Mouse (Mus musculus) c-Kit-positive CD71-positive TER-119-negative erythroid progenitor cells, embryonic 14.5 days (primary cell): ENCODE measurements at regions not wholly inside any gene's neighbourhood (a gene's known extent, or its start where the extent isn't known, plus 50 kb on each side); places are given as distances from the start of the nearest gene placed in this dataset.

Source experiments
- DNase-seq: peaks from one replicate; pipeline ENCODE4 v3.0.0-alpha.2; 2013; ENCODE audit warnings: low read depth

DNA sequence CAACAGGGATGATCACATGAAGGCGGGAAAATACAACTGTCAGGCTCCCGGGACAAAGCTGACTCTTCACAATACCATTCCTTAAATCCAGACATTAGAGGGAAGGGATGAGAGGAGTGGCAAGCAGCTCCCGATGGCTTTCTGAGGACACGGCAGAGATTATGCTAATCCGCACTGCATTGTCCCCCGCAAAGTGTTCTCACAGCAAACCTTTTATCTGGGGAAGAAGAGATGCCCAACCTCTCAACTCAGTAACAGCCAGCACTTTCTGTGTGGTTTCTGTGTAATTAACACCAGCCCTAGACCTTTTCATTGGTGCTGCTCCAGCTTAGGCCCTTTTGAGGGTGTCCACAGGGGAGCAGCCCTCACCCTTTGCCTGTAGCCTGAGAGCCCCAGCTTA is 137.9 kb downstream of the Barhl2 start:
- no peak for DNase-seq

DNA sequence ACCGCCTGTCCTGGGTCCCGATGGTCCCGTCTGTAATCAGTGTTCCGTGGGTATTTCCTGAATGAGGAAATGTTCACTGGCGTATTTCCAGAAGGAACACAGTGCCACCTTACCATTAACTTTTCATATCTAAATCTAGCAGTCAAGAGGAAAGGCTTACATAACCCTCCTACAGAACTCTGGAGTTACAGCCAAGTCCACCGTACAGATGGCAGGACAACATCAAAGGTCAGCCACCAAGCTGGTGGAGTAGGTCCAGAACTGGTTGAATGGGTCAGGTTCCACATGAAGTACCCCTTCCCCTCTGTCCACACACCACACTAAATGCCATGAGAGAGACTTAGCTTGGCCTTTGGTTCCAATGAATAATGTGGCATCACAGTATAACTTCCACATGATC is 139.7 kb downstream of the Barhl2 start:
- no peak for DNase-seq

DNA sequence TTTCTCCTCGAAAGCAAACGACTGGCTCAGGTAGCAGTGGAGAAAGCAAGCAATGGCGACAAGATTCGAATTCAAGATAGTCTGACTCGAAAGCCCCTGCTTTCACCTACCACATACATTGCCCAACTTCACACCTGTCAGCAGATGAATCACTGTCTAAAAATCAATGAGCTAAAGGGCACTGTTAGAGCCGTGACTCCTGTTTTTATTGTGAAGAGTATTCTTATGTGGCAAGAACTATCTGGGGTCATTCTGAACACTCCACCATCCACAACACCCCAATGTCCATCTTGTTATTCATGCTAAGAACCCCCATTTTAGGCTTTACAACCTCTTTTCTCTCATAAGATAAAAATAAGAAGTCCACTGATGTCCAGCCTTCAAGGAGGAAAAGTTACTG is 144.1 kb downstream of the Barhl2 start:
- no peak for DNase-seq

DNA sequence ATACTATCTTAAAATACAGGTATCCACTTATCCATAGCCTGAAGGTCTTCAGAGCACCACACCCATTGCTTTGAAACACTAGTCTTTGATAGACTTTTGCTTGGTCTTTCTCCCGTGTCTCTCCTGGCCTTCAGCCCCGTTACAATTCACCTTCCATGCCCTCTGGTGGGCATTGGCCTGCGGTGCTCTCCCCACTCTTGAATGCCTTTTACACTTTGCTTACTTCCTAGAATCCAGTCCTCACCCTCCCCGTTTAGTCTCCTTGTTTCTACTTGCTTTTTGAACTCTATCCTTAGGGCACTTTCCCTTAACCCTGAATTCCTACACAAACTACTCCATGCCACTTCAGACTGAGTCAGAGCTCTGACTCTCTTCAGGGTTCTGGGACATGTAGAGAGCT is 156.6 kb downstream of the Barhl2 start:
- DNase-seq: no peak

DNA sequence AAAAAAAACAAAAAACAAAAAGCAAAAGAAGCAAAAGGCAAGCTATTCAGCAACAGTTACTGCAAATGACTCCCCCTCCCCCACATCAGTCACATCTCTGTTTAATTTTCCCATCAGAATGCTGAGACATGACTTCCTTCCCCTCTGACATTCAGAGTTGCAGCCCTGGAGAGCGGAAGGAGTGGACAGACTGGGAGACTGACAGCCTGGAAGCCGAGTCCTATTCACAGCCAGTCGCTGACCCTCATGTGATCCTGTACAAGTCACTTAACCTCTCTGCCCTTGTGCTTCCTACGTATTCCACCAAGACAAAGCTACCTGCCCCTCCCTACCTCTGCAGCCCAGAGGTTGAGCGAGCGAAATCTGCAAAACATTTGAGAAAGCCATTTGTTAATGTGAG is 161.2 kb downstream of the Barhl2 start:
- no peak for DNase-seq

DNA sequence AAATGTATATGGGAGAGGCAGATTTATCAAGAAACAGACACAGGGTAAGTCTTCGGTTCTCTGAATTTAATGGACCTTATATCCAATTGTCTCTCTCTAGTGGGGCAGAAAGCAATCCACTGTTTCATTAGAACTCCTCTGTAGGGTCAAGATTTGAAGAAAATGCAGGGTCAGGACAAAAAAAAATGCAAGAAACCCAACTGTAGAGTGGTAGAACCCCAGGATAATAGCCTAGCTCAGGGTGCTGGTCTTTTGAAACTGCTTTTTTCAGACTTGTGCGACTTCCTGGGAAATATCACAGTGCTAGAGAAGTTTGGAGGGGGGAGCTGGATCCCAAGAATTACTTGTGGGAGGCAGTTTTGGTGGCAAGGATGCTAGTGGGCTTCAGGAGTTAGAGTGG is 162.0 kb downstream of the Barhl2 start:
- DNase-seq: no peak

DNA sequence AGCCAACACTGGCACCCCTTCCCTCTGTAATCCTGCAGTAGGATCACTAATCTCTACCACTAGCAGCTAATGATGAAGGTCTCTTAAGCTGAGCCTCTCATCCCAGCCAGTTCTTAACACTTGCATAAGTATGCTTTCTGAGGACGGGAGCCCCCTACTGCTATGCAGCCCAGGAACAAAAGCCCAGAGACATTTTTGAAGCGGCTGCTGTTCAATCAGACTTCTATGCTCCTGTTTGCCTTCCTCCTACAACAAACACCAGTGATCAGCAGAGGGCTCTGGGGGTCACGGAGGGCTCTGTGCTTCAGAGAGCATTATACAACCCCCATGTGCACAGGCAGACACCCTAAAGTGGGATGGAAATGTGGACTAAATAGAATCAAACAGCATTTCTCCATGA is 162.4 kb downstream of the Barhl2 start:
- DNase-seq: no peak

DNA sequence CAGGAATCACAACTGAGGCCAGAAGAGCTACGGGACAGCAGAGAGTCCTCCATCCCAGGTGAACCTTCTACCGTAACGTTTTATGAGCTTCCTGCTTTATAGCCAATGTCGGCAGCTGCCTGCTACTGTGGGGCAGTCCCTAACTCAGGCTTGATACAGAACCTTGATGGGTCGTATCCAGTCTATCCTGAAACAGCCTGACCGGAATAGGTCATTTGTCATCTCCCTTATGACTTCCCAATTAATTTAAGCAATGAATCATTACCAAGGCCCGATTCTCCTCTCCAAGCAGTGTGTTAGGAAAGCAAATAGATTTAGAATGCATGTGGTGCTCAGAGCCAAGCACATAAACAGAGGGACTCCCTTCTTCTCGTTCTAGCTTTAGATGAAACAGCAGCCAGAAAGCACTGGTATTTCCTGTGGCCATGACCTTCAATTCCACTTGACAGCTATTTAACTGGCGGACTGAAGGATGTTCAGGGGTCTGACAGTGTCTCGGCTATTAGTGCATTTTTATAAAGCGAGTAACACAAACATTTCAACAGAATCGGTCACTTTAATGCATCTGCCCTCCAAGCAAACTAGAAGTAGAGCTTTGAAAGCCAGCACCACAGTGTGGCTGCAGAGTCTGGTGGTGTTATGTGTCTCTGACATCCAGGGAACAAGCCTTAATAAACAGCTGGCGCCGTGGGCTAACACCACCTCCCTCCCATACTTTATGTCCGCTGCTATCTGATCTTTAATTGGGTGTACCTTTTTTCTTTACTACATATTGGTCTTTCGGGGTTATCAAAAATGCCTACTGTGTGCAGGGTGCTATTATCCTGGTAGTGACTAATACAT is 165.4 kb downstream of the Barhl2 start:
- no peak for DNase-seq

DNA sequence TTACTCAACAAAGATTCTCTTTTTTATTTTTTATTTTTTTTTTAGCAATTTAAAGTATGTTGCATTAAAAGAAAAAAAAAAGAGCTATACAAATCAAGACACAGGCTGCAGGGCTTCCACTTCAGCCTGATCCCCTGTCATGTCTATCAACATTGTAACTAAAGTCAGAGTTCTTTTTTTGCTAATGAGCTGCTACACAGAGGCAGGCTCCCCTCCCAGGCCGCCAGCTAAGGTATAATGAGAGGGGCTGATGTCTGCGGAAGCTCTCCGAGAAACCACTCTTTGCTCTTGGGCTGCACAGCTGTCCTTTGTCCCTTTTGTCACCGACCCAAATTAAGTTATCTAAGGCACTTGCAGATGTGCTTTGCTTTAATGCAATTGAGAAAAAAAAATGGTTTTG is 172.8 kb downstream of the Barhl2 start:
- DNase-seq: no peak

DNA sequence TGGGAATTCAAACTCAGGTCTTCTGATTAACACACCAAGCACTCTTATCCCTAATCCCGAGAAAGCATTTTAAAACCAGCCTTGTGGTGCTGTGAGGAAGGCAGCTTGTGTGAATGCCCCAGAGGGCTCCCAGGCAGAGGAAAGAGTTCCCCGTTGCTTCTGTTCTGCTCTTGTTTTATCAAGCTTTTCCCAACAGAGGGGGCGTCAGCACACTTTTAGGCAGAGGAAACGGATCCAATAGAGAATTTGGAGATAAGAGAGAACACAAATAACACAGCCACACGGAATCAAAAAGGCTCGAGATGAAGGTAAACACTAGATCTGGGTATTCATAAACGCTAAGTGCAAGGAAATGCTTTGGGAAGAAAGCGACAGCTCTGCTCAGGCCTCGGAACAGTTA is 173.2 kb downstream of the Barhl2 start:
- no peak for DNase-seq

DNA sequence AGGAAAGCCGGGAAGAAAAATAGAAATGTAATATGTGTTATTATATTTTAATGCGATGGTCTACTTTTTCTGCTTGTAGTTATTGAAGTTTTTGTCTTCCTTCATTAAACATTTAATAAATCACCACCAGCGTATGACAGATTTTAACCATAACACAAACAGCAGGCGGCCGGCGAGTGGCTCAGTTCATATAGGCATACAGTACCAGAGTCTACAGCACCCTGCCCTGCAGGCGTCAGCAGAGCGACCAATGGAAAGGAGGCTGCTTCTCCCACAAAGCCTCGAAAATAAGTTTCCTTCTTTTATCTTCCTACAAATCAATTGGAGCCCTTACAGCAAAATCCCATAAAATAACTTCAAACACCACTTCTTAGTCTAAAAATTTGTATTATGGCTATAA is 175.3 kb downstream of the Barhl2 start:
- DNase-seq: no peak

DNA sequence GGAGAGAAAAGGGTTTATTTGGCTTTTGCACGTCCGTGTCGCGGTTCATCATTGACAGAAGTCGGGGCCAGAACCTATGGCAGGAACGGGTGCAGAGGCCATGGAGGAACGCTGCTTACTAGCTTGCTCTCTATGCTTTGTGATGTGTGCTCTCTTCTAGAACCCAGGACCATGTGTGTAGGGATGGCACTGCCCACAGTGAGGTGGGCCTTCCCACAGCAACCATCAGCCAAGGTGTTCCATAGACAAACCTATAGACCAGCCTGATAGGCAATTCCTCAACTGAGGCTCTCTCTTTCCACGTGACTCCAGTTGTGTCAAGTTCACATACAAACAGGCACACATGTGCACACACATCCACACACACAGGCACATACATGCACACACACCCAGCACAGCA is 180.2 kb downstream of the Barhl2 start:
- no peak for DNase-seq

DNA sequence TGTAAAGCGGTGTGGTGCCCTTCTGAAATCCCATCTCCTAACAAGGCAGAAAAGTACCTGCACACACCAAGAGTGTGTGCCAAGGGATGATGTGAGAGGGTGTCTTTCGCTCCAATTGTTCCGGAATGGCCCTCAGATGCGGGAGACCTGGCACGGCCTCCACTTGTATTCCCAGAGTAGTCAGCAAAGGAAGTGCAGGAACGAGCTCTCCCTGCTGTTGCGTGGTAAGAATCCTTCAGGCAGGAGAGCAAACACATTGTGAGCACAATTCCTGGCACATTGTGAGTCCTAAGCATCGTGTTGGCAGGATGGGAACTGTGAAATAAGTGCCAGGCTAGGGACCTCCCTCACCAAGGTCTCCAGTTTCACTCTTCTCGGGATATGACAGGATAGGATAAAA is 180.7 kb downstream of the Barhl2 start:
- no peak for DNase-seq

DNA sequence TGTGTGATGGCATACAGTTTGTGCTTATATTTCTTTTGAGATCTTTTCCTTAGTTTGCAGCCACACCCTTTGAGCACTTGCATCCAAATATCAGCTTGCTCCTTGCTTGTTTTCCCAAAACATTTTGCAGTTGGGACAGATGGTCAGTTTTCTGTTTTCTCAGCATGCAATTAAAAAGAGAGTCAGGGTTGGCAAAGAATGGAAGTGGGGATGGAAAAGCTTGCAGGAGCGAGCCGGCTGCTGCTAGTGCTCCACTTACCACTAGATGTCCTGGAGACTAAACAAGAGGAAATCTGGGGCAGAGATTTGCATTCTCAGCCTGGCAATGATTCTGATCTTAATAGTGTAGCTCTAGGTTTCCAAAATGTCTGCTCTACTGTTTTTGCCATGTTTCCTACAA is 181.8 kb downstream of the Barhl2 start:
- no peak for DNase-seq

DNA sequence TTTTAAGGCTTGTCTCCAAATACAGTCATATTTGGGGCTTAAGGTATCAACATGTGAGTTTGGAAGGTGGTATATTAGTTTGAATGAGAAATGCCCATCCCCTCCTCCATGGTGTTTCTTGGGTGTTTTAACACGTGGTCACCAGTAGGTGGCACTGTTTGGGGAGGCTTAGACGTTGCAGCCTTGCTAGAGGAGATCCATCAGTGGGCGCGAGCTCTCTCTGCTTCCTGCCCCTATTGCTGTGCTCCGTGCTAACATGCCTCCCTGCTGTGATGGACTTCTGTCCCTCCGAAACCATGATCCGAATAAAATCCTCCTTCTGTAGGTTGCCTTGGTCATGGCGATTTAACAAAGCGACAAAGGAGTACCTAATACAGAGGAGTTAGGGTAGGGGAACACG is 183.3 kb downstream of the Barhl2 start:
- no peak for DNase-seq

DNA sequence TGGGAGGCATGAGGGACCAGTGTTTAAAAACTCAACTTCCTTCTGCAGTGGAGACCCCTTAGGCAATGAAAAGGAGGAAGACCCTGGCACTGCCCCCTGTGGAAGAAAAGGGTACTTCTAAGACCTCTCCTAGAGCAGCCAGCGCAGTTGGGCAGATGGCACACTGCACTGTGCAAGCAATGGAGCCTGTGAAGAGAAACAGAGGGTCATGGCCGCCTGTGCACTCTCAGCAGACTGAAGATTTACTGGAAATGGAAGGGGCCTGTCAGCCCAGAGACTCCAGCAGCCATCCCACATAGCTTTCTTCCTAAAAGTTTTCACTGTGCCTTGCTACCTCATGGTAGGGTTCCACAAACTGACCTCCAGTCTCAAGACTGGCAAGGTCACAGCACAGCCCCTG is 193.4 kb downstream of the Barhl2 start:
- no peak for DNase-seq

DNA sequence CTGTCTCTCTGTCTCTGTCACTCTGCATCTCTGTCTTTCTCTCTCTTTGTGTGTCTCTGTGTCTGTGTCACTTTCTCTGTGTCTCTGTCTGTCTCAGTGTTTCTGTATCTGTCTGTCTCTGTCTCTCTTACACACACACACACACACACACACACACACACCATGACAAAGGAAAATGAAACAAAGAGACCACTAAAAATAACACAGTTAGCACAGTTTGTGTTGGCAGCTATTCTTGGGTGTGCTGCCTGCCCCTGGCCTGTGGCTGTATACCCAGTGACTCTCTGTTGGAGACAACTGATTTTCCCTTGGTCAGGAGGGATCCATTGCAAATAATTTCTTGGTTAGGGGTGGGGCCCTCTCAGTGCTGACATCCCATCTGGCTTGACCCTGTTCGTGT is 200.8 kb downstream of the Barhl2 start:
- DNase-seq: no peak

DNA sequence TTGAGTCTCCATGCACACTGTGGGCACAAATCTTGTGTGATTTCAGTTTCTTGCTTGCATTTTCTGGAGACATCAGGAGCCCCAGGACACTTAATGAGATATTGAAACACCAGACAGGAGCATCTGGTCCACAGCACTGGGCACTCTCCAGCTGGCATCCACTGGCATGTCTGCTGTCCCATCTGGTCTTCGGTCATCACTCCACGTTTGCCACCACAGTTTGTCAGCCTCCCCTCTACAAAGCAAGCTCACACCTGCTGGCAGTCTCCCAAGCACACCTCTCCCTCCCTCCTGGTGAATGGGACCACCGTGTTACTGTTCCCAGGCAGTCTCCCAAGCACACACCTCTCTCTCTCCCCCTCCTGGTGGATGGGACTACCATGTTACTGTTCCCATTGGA is 228.8 kb downstream of the Barhl2 start:
- no peak for DNase-seq

DNA sequence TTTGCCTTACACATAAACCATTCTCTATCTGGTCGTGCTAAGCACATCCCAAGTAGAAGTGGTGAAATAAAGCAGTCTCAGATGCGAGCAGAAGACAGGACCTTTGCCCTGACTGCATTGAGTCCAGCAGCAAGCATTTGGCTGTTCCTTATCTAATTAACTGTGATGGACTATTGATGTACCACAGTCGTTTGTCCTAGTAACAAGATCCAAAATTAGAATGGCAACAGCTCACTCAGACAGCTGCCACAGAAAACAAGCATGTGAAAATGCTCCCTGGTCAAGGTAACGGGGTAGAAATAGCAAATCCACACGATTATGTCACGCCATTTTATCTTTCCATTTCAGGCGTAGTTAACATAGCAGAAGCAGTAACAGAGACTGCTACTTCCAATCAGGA is 233.8 kb downstream of the Barhl2 start:
- no peak for DNase-seq

DNA sequence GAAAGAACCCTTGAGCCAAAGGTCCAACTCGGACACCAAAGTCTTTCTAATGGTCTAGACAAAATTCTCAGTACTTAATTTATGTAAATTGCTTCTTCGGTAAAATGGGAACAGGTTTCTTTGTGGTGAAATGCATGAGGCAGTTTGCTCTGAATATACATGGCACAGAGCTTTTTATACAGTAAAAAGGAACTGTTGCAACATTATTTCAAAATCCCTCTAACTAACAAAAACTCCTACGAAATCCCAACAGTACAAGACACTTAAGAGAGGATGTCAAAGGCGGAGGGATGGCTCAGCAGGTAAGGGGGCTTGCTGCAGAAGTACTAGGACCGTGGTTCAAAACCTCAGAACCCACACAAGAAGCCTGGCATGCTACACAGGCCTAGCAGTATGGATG is 248.4 kb downstream of the Barhl2 start:
- no peak for DNase-seq

DNA sequence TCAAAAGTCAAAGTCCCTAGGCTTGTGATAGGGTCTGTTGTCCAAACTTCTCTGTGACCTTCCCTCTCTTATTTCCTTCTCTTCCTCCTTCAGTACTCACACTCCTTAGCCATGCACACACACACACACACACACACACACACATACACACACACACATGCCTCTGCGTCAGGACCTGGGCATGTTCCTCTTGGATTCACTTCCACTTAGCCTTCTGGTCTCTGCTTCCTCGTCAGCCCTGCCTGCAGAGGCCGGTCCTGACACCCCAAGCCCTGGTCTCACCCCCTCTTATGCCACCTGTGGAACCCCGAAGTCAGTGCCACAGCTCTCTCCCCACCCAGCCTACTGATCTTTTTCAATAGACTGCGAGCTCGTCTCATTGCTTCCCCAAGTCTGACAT is 250.3 kb downstream of the Barhl2 start:
- no peak for DNase-seq

DNA sequence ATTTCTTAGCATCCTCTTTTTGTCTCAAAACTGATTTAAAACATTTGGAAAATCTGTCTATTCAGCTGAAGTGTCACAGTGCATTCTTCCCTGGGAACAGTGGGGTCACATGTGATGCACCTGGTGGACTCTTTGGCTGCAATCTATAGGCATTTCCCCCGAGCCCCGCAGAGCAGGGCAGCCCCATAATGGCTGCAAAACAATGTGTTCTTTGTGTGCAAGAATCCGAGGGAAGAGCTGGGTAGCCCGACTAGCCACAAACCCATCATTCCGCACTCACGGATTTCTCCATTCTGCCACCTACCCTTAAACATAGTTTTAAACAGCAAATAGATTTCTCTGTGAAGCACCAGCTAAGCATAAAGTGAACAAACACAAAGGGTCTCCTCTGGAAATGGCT is 252.2 kb downstream of the Barhl2 start:
- no peak for DNase-seq

DNA sequence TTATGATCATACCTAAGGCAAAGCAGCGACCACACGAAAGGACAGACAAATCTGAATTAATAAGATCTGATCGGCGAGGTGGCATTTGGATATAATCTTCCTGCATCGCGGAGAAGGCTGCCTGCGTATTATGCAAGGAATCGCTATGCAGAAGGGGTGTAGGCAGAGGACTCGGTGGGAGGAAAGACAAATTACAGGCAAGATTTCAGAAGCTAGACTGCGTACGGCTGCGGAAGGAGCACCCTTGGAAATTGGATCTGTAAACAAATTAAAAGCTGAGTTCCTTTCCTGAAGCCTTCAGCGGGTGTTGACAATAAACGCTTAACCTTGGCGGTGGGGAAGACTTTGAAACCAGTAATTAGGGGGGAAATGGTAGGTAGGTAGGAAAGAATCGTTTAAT is 257.3 kb downstream of the Barhl2 start:
- DNase-seq: no peak

DNA sequence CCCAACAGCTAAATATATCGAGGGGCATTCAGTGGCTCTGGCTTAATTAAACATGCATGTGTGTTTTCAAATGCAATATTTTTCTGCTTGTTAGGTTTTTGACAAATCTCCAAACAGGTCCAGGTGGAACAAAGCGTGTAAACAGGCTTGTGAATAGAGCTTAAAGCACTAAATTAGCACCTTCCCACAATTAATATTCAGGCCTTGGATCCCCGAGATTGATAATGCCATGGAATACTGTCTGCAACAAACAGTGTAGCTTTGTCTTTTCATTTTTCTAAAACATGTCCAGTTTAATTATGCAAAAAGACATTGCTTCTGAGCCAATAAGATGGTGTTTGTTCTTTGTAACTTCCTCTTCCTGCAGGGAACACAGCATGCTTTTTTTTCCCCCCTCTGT is 258.9 kb downstream of the Barhl2 start:
- DNase-seq: no peak

DNA sequence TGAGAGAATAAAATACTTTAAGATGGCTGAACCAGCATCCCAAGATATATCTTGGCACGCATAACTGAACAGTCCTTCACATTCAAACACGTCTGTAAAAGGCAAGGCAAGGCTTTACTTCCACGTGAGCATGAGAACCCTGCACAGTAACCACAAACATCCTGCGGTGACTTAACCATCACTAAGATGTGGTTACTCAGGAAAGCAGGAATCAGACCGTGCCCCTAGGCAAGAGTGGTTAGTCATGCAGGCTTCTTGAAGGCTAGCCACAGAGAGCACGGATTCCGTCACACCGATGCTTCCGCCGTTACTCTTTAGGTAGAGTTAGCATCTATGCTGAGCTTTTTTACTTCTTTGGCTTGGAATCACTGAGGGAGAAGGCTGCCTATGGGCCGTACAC is 266.8 kb downstream of the Barhl2 start:
- no peak for DNase-seq
